Comparison of ENCODE assay signal across 15 mouse cellular contexts in the genomic region with DNA sequence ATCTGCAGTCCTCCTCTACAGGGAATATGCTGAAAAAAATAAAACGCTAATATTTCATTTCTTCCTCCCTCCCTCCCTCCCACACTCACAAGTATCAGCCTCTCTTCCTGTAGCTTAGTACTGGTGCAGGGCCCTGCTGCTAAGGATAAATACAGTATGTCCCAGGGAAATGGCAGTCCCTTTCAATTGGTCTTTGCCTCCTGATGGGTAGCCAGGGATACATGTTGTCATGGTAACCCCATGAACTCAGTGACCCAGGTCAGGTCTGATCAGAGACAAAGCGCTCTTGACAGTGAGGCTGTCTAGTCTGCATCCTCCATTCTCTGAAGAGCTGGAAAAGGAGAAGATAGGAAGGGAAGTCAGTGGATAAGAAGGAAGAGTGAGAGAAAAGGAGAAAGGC.
A peak's percentile ranks its signal among the peaks of the same experiment; 100 is the strongest.
DNase-seq lines count a peak whose midpoint lies in the region; ATAC-seq and TF ChIP-seq lines count a peak whose summit lies in the region.
"Had no signal": no experiment of that assay in that cellular context is flagged by ENCODE, and none has a peak within 500 bp of the region (broad histone marks: within the 10 kb centered on the region; RNA-seq: fewer than 3 reads in every experiment).

No protein-coding gene starts in this region.

- TF ChIP-seq CTCF in midbrain, postnatal 0 days (IDR thresholded peaks at IDR 0.05): no peak

- no peak overlapping the region for H3K4me3 ChIP-seq in embryonic facial prominence, embryonic 11.5 days (ENCODE audit: low read depth, low read length)
- H3K4me3 ChIP-seq in hindbrain, embryonic 13.5 days: no peak overlapping the region
- H3K4me3 ChIP-seq in midbrain, postnatal 0 days (ENCODE audit: low read depth, low read length): no peak overlapping the region
- H3K4me3 ChIP-seq: heart, embryonic 13.5 days; limb, embryonic 12.5 days had no signal

- DNase-seq in ZHBTc4 (ENCODE audit: low read depth, low spot score): peak; percentile 9
- peak; percentile 41 for DNase-seq in embryonic facial prominence, embryonic 11.5 days (ENCODE audit: low spot score)
- peak; percentile 50 for DNase-seq in midbrain, postnatal 0 days (ENCODE audit: low spot score)
- no peak for DNase-seq in c-Kit-positive CD71-positive TER-119-positive erythroid progenitor cells, embryonic 14.5 days (ENCODE audit: low spot score)
- DNase-seq in layer of hippocampus, adult 18-20 months (ENCODE audit: low spot score in 2 of 2): no peak
- no peak for DNase-seq in lung, postnatal 10 days
- DNase-seq in heart, adult 18-20 months: no peak
- DNase-seq: kidney, postnatal 4 days; lung, embryonic 14.5 days; thymus, postnatal 25 days had no signal

- no peaks in the 10 kb centered on the region for H3K27me3 ChIP-seq in embryonic facial prominence, embryonic 11.5 days (ENCODE audit: control insufficient read depth, insufficient read depth, low read length)
- no peaks in the 10 kb centered on the region for H3K27me3 ChIP-seq in hindbrain, embryonic 13.5 days
- H3K27me3 ChIP-seq in midbrain, postnatal 0 days (ENCODE audit: insufficient read depth, low read length): no peaks in the 10 kb centered on the region
- H3K27me3 ChIP-seq: heart, embryonic 13.5 days; limb, embryonic 12.5 days had no signal

- ATAC-seq in embryonic facial prominence, embryonic 11.5 days (replicated peaks; ENCODE audit: insufficient number of reproducible peaks, low FRiP score, low TSS enrichment, low read depth): peak; percentile 76
- ATAC-seq in hindbrain, embryonic 13.5 days (ENCODE audit: low FRiP score): peak; percentile 83
- 0 out of 2 replicates have a peak, but pooled peaks have one; percentile 13 for ATAC-seq in midbrain, postnatal 0 days (ENCODE audit: low FRiP score)
- ATAC-seq: intestine, embryonic 16.5 days; Patski had no signal

- H3K4me2 ChIP-seq in embryonic facial prominence, embryonic 11.5 days (ENCODE audit: low read depth, low read length): no peak overlapping the region
- H3K4me2 ChIP-seq in hindbrain, embryonic 13.5 days: no peak overlapping the region
- H3K4me2 ChIP-seq in midbrain, postnatal 0 days (ENCODE audit: low read depth, low read length, poor library complexity, severe bottlenecking): no peak overlapping the region
- H3K4me2 ChIP-seq: heart, embryonic 13.5 days; limb, embryonic 12.5 days; lung, embryonic 14.5 days had no signal

- no peak overlapping the region for H3K9ac ChIP-seq in embryonic facial prominence, embryonic 11.5 days (replicated peaks; ENCODE audit: low read length)
- no peak overlapping the region for H3K9ac ChIP-seq in hindbrain, embryonic 13.5 days
- no peak overlapping the region for H3K9ac ChIP-seq in midbrain, postnatal 0 days (replicated peaks; ENCODE audit: low read length, poor library complexity, severe bottlenecking)
- H3K9ac ChIP-seq: heart, embryonic 13.5 days; limb, embryonic 12.5 days; lung, embryonic 14.5 days had no signal

- no peaks in the 10 kb centered on the region for H3K9me3 ChIP-seq in embryonic facial prominence, embryonic 11.5 days (replicated peaks; ENCODE audit: control insufficient read depth, low read length)
- no peaks in the 10 kb centered on the region for H3K9me3 ChIP-seq in hindbrain, embryonic 13.5 days
- no peaks in the 10 kb centered on the region for H3K9me3 ChIP-seq in midbrain, postnatal 0 days (ENCODE audit: low read length)
- H3K9me3 ChIP-seq: heart, embryonic 13.5 days; limb, embryonic 12.5 days had no signal

- WGBS in embryonic facial prominence, embryonic 11.5 days: 37% methylated on average over 2 of the region's 2 CpGs
- 10% methylated on average over 2 of the region's 2 CpGs for WGBS in hindbrain, embryonic 13.5 days
- WGBS in midbrain, postnatal 0 days: 10% methylated on average over 2 of the region's 2 CpGs

- no peaks in the 10 kb centered on the region for H3K36me3 ChIP-seq in embryonic facial prominence, embryonic 11.5 days (replicated peaks; ENCODE audit: control insufficient read depth, insufficient read depth, low read depth, low read length)
- 0 out of 2 replicates have a peak, but pooled peaks cover 4% of the 10 kb centered on the region for H3K36me3 ChIP-seq in hindbrain, embryonic 13.5 days
- peaks cover 10% of the 10 kb centered on the region for H3K36me3 ChIP-seq in midbrain, postnatal 0 days (ENCODE audit: insufficient read depth, low read length)
- H3K36me3 ChIP-seq: heart, embryonic 13.5 days; limb, embryonic 12.5 days had no signal

- no peak overlapping the region for H3K27ac ChIP-seq in embryonic facial prominence, embryonic 11.5 days (replicated peaks; ENCODE audit: low read depth, low read length)
- H3K27ac ChIP-seq in hindbrain, embryonic 13.5 days: peak overlapping the region; percentile 60
- no peak overlapping the region for H3K27ac ChIP-seq in midbrain, postnatal 0 days (ENCODE audit: low read depth, low read length)
- H3K27ac ChIP-seq: heart, embryonic 13.5 days; limb, embryonic 12.5 days had no signal

- H3K4me1 ChIP-seq in embryonic facial prominence, embryonic 11.5 days (ENCODE audit: control insufficient read depth, insufficient read depth, low read length): no peaks in the 10 kb centered on the region
- H3K4me1 ChIP-seq in hindbrain, embryonic 13.5 days (replicated peaks): peaks cover 17% of the 10 kb centered on the region
- H3K4me1 ChIP-seq in midbrain, postnatal 0 days (ENCODE audit: insufficient read depth, low read length): no peaks in the 10 kb centered on the region
- H3K4me1 ChIP-seq: heart, embryonic 13.5 days; limb, embryonic 12.5 days had no signal

Comparison
In these comparisons a context has a peak if more than half of its experiments do, and no peak if none do; other contexts are left out.
1. DNase-seq: peak in ZHBTc4 (single experiment), embryonic facial prominence, embryonic 11.5 days (single experiment) and midbrain, postnatal 0 days (single experiment); none in c-Kit-positive CD71-positive TER-119-positive erythroid progenitor cells, embryonic 14.5 days (single experiment), layer of hippocampus, adult 18-20 months (0 of 2), lung, postnatal 10 days (single experiment) and heart, adult 18-20 months (0 of 2).
2. ATAC-seq: peak in every context shown above with its lines; median percentile 83 in hindbrain, embryonic 13.5 days; 76 in embryonic facial prominence, embryonic 11.5 days; 13 in midbrain, postnatal 0 days.